Mouse (Mus musculus): ENCODE measurements around the gene Npc2.

DNA sequence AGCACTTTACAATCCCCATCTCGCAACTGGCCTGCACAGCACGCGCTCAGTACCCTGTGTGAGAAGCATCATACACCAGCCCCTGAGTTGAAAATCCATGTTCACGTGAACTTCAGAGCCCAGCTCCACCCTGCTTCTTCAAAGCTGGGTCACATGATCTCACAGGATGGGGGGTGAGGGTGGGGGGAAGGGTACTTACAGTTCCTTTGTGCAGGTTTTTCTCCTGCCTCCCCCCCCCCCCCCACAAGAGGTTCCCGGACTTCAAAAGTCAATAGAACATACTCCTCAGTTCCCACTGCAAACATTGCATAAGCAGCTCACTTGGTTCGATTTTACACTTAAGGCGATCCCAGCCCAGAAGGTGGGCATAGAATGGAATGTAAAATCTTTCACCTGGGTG lies 3.3 kb downstream of the Npc2 start:
- TF ChIP-seq POLR2A (IDR thresholded peaks at IDR 0.05; ENCODE audit: insufficient read depth, low read length) (no peak), CTCF (IDR thresholded peaks at IDR 0.05; ENCODE audit: low read depth, low read length) (no peak), EP300 (IDR thresholded peaks at IDR 0.05; ENCODE audit: insufficient read depth, low read depth, low read length) (no peak)
